Mouse (Mus musculus) forebrain, postnatal 0 days (tissue): ENCODE results near the gene Wfdc12. TPM values are rescaled to one million over a fixed set of nuclear protein-coding genes. Genes with fewer than 3 reads are reported as not detected.
"Not testable (repeated sequence)": the region's sequence is repeated elsewhere in the genome, so short reads cannot be mapped to it uniquely, and the experiment has no call there.

Experiments used
- ATAC-seq: fragments of 200-750 bp; cut with Nextera tagmentation; 2 replicates; pipeline ENCODE4 v1.8.0; 2017; ENCODE audit warnings: mild to moderate bottlenecking, moderate library complexity
- DNase-seq: peaks from one replicate; pipeline ENCODE4 v3.0.0-alpha.2; 2015
- H3K27ac ChIP-seq: fragments of 300-500 bp; sonication (generic); 2 replicates; pipeline ENCODE4 v1.5.1; 2014; ENCODE audit warnings: low read depth, mild to moderate bottlenecking, antibody characterized with exemption, low read length, moderate library complexity, mixed read lengths
- H3K27me3 ChIP-seq: fragments of 300-500 bp; sonication (generic); 2 replicates; pipeline ENCODE4 v1.6.1; 2014; ENCODE audit warnings: mild to moderate bottlenecking, low read length, mixed read lengths; ENCODE audit not compliant: insufficient read depth
- H3K36me3 ChIP-seq: fragments of 300-500 bp; sonication (generic); 2 replicates; pipeline ENCODE4 v1.6.1; 2014; ENCODE audit warnings: mild to moderate bottlenecking, moderate library complexity; ENCODE audit not compliant: insufficient read depth
- H3K4me1 ChIP-seq: fragments of 300-500 bp; sonication (generic); 2 replicates; pipeline ENCODE4 v1.6.1; 2014; ENCODE audit warnings: antibody characterized with exemption; ENCODE audit not compliant: insufficient read depth
- H3K4me2 ChIP-seq: fragments of 300-500 bp; sonication (generic); 2 replicates; pipeline ENCODE4 v1.6.1; 2014; ENCODE audit warnings: low read depth, mild to moderate bottlenecking, moderate library complexity
- H3K4me3 ChIP-seq: fragments of 300-500 bp; sonication (generic); 2 replicates; pipeline ENCODE4 v1.5.1; 2014; ENCODE audit warnings: low read depth, low read length, mixed read lengths
- H3K9ac ChIP-seq: fragments of 300-500 bp; sonication (generic); 2 replicates; pipeline ENCODE4 v1.6.1; 2014; ENCODE audit warnings: mild to moderate bottlenecking
- H3K9me3 ChIP-seq: fragments of 300-500 bp; sonication (generic); 2 replicates; pipeline ENCODE4 v1.6.1; 2016; ENCODE audit warnings: low read length
- CTCF ChIP-seq: sonication (generic); IDR thresholded peaks from 2 replicates; pipeline ENCODE4 v1.5.1; 2016; ENCODE audit warnings: antibody characterized with exemption, control low read depth, low read depth
- WGBS: fragments of 180-500 bp; shearing (Covaris S2); extraction: QIAGEN DNeasy Blood & Tissue Kit; methylation state at CpG from one replicate; pipeline ENCODE4 v1.1.7; 2014; 5-methylcytosine and 5-hydroxymethylcytosine counted together
- polyA plus RNA-seq: library from polyadenylated mRNA; unstranded; fragments of >200 nt; fragmentation: Nextera tagmentation; extraction: Ambion mirVana; gene quantifications from 2 replicates; pipeline ENCODE4 v1.2.1, GENCODE M21; 2015
- total RNA-seq: library from RNA; depleted of rRNA; stranded (reverse); fragments of >200 nt; gene quantifications from 2 replicates; pipeline ENCODE4 v1.2.3, GENCODE M21; 2014

Gene Wfdc12
- total and polyA plus RNA-seq, 2 experiments from 2014 or later = not detected

GRCm38 (mm10) chr2:164210892-164211291 is 20.5 kb upstream of the Wfdc12 start:
- H3K9me3 ChIP-seq = no peaks in the 10 kb centered on the region
- no peak overlapping the region for H3K4me2 ChIP-seq
- no peaks in the 10 kb centered on the region for H3K27me3 ChIP-seq
- 90% methylated on average over 4 of the region's 4 CpGs for WGBS
- H3K9ac ChIP-seq = no peak overlapping the region
- H3K27ac ChIP-seq = no peak overlapping the region
- no peak for DNase-seq
- ATAC-seq = no peak
- H3K4me1 ChIP-seq = no peaks in the 10 kb centered on the region
- TF ChIP-seq CTCF = no peak
- no peaks in the 10 kb centered on the region for H3K36me3 ChIP-seq
- H3K4me3 ChIP-seq = no peak overlapping the region

GRCm38 (mm10) chr2:164206676-164207075 is 16.3 kb upstream of the Wfdc12 start:
- Histone ChIP-seq H3K4me2 (no peak overlapping the region), H3K27me3 (no peaks in the 10 kb centered on the region), H3K4me1 (no peaks in the 10 kb centered on the region), H3K27ac (no peak overlapping the region), H3K4me3 (no peak overlapping the region), H3K36me3 (no peaks in the 10 kb centered on the region), H3K9ac (no peak overlapping the region), H3K9me3 (no peaks in the 10 kb centered on the region)
- no peak for TF ChIP-seq CTCF
- no peak for ATAC-seq
- 78% methylated on average over 4 of the region's 4 CpGs for whole genome bisulfite sequencing
- DNase-seq = no peak

DNA sequence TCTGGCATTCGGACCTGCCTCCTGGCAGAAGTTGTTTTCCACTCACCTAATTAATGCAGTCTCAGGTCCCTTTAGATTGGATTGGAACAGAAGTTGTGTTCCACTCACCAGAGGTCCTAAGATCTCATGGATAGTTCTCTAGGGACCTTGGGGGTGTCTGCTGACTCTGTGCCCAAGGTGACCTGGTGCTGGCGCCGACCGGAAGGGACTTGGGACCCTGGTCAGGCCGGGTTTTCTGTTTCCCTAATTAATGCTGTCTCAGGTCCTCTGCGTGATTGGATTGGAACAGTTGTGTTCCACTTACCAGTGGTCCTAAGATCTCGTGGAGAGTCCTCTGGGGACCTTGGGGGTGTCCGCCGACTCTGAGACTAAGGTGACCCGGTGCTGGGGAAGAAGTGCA is 15.6 kb upstream of the Wfdc12 start:
- H3K36me3 ChIP-seq, H3K9ac ChIP-seq, H3K27me3 ChIP-seq, H3K4me3 ChIP-seq, H3K4me1 ChIP-seq, ATAC-seq, H3K4me2 ChIP-seq, H3K27ac ChIP-seq, H3K9me3 ChIP-seq, DNase-seq: not testable (repeated sequence)
- 92% methylated on average over 10 of the region's 10 CpGs for WGBS

GRCm38 (mm10) chr2:164199626-164200327 is 9.4 kb upstream of the Wfdc12 start, which contains the start of gene Wfdc15a:
Wfdc15a (minus strand) TSS chr2:164200130.
- H3K4me1 ChIP-seq = no peaks in the 10 kb centered on the region
- H3K4me2 ChIP-seq = no peak within 1 kb of the TSS
- no peak for ATAC-seq
- no peaks in the 10 kb centered on the region for H3K27me3 ChIP-seq
- H3K4me3 ChIP-seq = no peak within 1 kb of the TSS
- H3K36me3 ChIP-seq = no peaks in the 10 kb centered on the region
- WGBS = 82% methylated on average over 20 of the region's 20 CpGs
- no peak within 1 kb of the TSS for H3K9ac ChIP-seq
- no peak within 1 kb of the TSS for H3K27ac ChIP-seq
- no peak for DNase-seq
- H3K9me3 ChIP-seq = no peaks in the 10 kb centered on the region
- TF ChIP-seq CTCF = no peak

DNA sequence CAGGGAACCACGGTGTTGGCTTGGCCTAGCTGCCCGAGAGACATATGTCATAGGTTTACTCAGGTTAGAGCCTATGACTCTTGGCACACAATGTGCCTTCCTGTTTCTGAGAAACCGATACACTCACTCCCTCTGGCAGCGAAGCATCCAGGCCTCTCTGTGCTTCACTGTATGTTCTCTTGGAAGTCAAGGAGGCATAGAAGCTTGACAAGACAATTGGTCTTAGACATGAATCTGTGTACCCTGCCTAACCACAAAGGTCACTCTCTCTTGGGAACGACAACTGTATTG is 6.2 kb upstream of the Wfdc12 start:
- H3K27me3 ChIP-seq = no peaks in the 10 kb centered on the region
- H3K9me3 ChIP-seq = no peaks in the 10 kb centered on the region
- DNase-seq = no peak
- no peak for TF ChIP-seq CTCF
- no peak overlapping the region for H3K4me2 ChIP-seq
- H3K36me3 ChIP-seq = no peaks in the 10 kb centered on the region
- H3K4me1 ChIP-seq = no peaks in the 10 kb centered on the region
- H3K27ac ChIP-seq = no peak overlapping the region
- no peak for ATAC-seq
- H3K9ac ChIP-seq = no peak overlapping the region
- H3K4me3 ChIP-seq = no peak overlapping the region
- 85% methylated on average over 5 of the region's 5 CpGs for WGBS

DNA sequence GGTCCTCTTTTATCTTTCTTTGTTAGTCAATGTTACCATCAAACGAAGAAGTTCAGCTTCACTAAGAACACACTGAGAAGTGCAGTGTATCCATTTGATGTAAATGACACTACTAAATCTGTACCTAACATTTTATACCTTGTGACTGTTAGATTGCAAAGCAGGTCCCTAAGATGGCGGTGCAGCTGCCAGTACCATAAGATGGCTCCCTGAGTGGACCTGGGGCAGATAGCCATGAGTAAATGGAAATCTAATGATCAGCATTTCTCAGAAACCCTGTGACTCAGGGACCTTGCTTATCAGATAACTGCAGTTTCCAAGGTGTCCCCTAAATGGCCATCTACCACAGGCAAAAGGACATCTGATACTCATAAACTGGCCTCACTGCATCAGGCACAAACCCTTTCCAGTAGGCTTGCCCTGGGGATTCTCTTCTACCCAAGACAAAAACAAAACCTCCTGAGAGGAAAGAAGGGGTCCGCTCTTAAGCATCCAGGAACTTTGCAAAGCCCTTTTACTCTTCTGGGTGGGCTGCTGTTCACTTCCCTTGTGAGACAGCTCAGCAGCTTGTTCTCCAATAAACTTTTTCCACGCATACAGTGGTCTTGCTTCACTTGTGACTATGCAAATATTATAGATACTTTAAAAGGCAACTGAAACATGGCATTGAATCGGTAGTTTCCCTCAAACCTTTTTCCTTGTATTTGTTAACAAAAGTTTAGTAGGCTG is 5.7 kb upstream of the Wfdc12 start:
- DNase-seq (no peak), ATAC-seq (no peak)
- TF ChIP-seq CTCF = no peak
- H3K9ac ChIP-seq = no peak overlapping the region
- no peak overlapping the region for H3K4me3 ChIP-seq
- no peaks in the 10 kb centered on the region for H3K27me3 ChIP-seq
- H3K27ac ChIP-seq = no peak overlapping the region
- H3K4me1 ChIP-seq = no peaks in the 10 kb centered on the region
- no peaks in the 10 kb centered on the region for H3K36me3 ChIP-seq
- no peaks in the 10 kb centered on the region for H3K9me3 ChIP-seq
- H3K4me2 ChIP-seq = no peak overlapping the region
- 95% methylated on average over 5 of the region's 5 CpGs for WGBS

DNA sequence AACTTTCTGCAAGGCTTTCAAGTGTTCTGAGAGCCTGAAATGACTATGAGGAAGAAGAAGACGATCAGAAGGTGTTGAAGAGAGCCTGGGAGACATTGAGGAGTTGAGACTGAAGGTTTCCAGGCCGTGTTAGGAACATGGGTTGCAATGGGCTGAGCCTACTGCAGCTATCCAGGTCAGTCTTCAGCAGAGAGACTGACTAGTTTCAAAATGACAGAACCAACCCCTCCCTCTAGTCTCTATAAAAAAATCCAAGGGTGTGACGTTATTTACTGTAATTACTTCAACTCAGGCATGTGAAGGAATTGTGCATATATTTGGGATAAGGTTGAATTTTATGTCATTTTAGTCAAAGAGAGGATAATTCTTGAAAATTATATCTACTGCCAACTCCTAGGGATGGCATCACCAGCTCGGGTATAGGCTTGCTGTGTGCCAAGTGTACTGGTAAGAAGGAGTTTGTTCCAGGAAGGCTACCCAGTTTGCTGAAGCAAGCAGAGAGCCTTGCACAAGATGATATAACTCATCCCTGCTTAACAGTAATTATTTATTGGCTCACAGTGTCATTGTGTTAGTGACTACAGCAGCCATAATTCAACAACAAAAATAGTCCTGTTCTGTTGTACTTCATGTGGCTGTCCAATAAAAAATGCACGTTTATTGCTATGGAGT is 4.7 kb upstream of the Wfdc12 start:
- DNase-seq (no peak), ATAC-seq (no peak)
- TF ChIP-seq CTCF = no peak
- no peaks in the 10 kb centered on the region for H3K27me3 ChIP-seq
- WGBS = 79% methylated on average over 5 of the region's 5 CpGs
- H3K4me2 ChIP-seq = no peak overlapping the region
- H3K36me3 ChIP-seq = no peaks in the 10 kb centered on the region
- H3K27ac ChIP-seq = no peak overlapping the region
- H3K9me3 ChIP-seq = no peaks in the 10 kb centered on the region
- H3K9ac ChIP-seq = no peak overlapping the region
- no peaks in the 10 kb centered on the region for H3K4me1 ChIP-seq
- no peak overlapping the region for H3K4me3 ChIP-seq
